Mouse (Mus musculus): ENCODE measurements around the gene Kctd17. TPM values are rescaled to one million over a fixed set of nuclear protein-coding genes. Genes with fewer than 3 reads are reported as not detected.
A peak's percentile ranks its signal among the peaks of the same experiment; 100 is the strongest.

The Kctd17 gene
- polyA plus RNA-seq, 1 experiment from 2014 or later: 48.8 TPM

DNA sequence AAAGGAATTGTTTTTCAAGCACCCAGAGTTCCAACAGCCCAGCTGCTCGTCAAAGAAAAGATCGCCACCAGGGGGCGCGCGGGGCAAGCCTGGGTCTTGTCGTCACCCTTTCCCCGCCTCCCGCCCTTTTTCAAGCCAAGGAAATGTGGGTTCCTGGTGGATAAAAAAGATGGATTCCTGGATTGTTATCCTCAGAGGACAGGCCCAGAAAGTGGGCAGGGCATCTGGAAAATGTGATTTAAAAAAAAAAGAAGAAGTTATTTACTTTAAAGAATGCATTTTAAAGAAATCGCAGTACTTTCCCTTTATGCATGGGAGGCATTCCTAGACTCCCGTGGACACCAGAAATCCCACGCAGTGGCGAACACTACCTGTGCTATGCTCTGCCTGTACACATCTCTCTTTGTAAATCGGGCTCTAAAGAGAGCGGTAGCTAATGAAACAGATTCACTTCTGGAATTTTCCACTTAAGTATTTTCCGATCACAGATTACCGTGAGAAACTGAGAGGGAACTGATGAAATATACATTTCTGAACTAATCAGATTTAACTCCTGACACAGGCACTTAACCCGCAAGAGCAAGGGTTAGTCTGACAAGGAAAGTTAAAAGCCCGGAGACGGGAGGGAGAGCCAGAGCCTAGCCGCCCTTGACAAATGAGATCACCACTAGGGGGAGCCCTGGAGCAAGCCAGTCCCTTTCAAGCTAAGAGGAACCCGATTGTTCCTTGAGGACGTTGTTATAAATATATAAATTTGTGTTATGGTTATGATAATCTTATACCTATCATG is 19.6 kb downstream of the Kctd17 start:
- no peaks in the 10 kb centered on the region for H3K9me3 ChIP-seq (ENCODE audit: control insufficient read depth, low read length)
- H3K27ac ChIP-seq (ENCODE audit: low read depth, low read length): peak overlapping the region; percentile 86; the same call in 1 of the 2 replicates
- under 1% methylated on average over 22 of the region's 22 CpGs for WGBS
- peak overlapping the region; percentile 59; the same call in 1 of the 2 replicates for H3K9ac ChIP-seq (ENCODE audit: low read depth, low read length)
- H3K4me2 ChIP-seq (replicated peaks; ENCODE audit: low read depth, low read length): peak overlapping the region; percentile 63
- H3K4me3 ChIP-seq (ENCODE audit: low read length): peak overlapping the region; percentile 29
- H3K27me3 ChIP-seq (ENCODE audit: control insufficient read depth, insufficient read depth, low read length): no peaks in the 10 kb centered on the region; the same call in 1 of the 2 replicates
- H3K4me1 ChIP-seq (ENCODE audit: control insufficient read depth, insufficient read depth, low read length): no peaks in the 10 kb centered on the region; the same call in 1 of the 2 replicates
- no peaks in the 10 kb centered on the region for H3K36me3 ChIP-seq (ENCODE audit: control insufficient read depth, insufficient read depth, low read length)
- ATAC-seq (ENCODE audit: low FRiP score, low TSS enrichment): peak; percentile 58

DNA sequence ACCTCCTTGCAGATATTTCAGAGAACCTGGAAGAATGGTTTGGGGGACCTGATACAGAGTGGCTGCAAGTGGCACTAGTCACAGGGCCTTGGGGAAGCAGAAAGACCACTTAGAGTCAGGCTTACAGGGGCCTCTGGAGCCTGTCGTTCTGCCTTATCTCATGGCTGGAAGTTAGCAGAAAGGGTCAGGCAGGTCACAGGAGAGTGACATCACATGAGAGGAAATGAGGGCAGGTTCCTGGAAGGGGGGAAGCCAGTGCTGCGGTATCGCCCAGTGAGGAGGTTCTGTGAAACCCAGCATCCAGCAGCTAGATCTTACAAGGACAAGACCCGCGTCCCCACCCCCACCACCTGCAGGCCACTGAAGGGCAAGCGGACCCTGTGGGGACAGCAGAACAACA is 20.8 kb downstream of the Kctd17 start:
- 64% methylated on average over 6 of the region's 6 CpGs for WGBS
- no peaks in the 10 kb centered on the region for H3K4me1 ChIP-seq (ENCODE audit: control insufficient read depth, insufficient read depth, low read length)
- H3K36me3 ChIP-seq (ENCODE audit: control insufficient read depth, insufficient read depth, low read length): no peaks in the 10 kb centered on the region
- 0 out of 2 replicates have a peak overlapping the region, but pooled peaks have one; percentile 2 for H3K9ac ChIP-seq (ENCODE audit: low read depth, low read length)
- H3K9me3 ChIP-seq (ENCODE audit: control insufficient read depth, low read length): no peaks in the 10 kb centered on the region
- ATAC-seq (ENCODE audit: low FRiP score, low TSS enrichment): no peak
- no peak overlapping the region for H3K4me3 ChIP-seq (ENCODE audit: low read length)
- no peak overlapping the region for H3K4me2 ChIP-seq (replicated peaks; ENCODE audit: low read depth, low read length)
- no peak overlapping the region for H3K27ac ChIP-seq (ENCODE audit: low read depth, low read length)
- no peaks in the 10 kb centered on the region for H3K27me3 ChIP-seq (ENCODE audit: control insufficient read depth, insufficient read depth, low read length)

- no peak overlapping the region for H3K4me3 ChIP-seq (ENCODE audit: low read length)
- 53% methylated on average over 7 of the region's 7 CpGs for WGBS
- no peak overlapping the region for H3K27ac ChIP-seq (ENCODE audit: low read depth, low read length)
Measured at GRCm38 (mm10) chr15:78449694-78450418, 21.5 kb downstream of the Kctd17 start.

DNA sequence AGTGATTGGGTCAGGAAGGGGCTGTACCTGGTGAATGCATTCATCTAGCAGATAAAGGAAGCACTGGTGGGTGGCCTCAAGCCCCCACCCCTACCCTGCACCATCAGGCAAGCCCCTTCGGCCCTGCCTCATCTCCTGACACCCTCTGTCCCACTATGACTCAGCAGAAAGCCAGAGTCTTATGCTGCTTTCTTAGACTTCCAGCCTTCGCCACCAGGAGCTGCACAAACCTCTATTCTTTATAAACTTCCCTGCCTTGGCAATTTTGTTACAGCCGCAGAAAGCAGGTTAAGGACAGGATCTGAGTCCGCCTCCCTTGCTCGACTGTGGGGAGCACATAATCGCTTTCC is 22.0 kb downstream of the Kctd17 start:
- 90% methylated on average over 6 of the region's 6 CpGs for WGBS
- no peak overlapping the region for H3K27ac ChIP-seq (ENCODE audit: low read depth, low read length)
- H3K9ac ChIP-seq (ENCODE audit: low read depth, low read length): no peak overlapping the region

More at GRCm38 (mm10) chr15:78449694-78450418, 21.5 kb downstream of the Kctd17 start:
- Histone ChIP-seq H3K36me3 (ENCODE audit: control insufficient read depth, insufficient read depth, low read length) (no peaks in the 10 kb centered on the region), H3K9me3 (ENCODE audit: control insufficient read depth, low read length) (no peaks in the 10 kb centered on the region), H3K27me3 (ENCODE audit: control insufficient read depth, insufficient read depth, low read length) (no peaks in the 10 kb centered on the region), H3K9ac (ENCODE audit: low read depth, low read length) (no peak overlapping the region), H3K4me1 (ENCODE audit: control insufficient read depth, insufficient read depth, low read length) (no peaks in the 10 kb centered on the region), H3K4me2 (replicated peaks; ENCODE audit: low read depth, low read length) (no peak overlapping the region)
- ATAC-seq (ENCODE audit: low FRiP score, low TSS enrichment): no peak

GRCm38 (mm10) chr15:78451201-78451600 is 22.8 kb downstream of the Kctd17 start:
- H3K4me3 ChIP-seq (ENCODE audit: low read length): no peak overlapping the region
- H3K9me3 ChIP-seq (ENCODE audit: control insufficient read depth, low read length): no peaks in the 10 kb centered on the region
- no peak overlapping the region for H3K9ac ChIP-seq (ENCODE audit: low read depth, low read length)
- H3K27me3 ChIP-seq (ENCODE audit: control insufficient read depth, insufficient read depth, low read length): no peaks in the 10 kb centered on the region
- no peak overlapping the region for H3K27ac ChIP-seq (ENCODE audit: low read depth, low read length)
- H3K4me2 ChIP-seq (replicated peaks; ENCODE audit: low read depth, low read length): no peak overlapping the region
- H3K4me1 ChIP-seq (ENCODE audit: control insufficient read depth, insufficient read depth, low read length): no peaks in the 10 kb centered on the region
- no peaks in the 10 kb centered on the region for H3K36me3 ChIP-seq (ENCODE audit: control insufficient read depth, insufficient read depth, low read length)
- 77% methylated on average over 2 of the region's 2 CpGs for WGBS
- no peak for ATAC-seq (ENCODE audit: low FRiP score, low TSS enrichment)

More for the DNA sequence above, 22.0 kb downstream of the Kctd17 start:
- no peaks in the 10 kb centered on the region for H3K27me3 ChIP-seq (ENCODE audit: control insufficient read depth, insufficient read depth, low read length)
- H3K4me3 ChIP-seq (ENCODE audit: low read length): no peak overlapping the region
- ATAC-seq (ENCODE audit: low FRiP score, low TSS enrichment): no peak
- H3K36me3 ChIP-seq (ENCODE audit: control insufficient read depth, insufficient read depth, low read length): no peaks in the 10 kb centered on the region
- no peaks in the 10 kb centered on the region for H3K9me3 ChIP-seq (ENCODE audit: control insufficient read depth, low read length)
- H3K4me1 ChIP-seq (ENCODE audit: control insufficient read depth, insufficient read depth, low read length): no peaks in the 10 kb centered on the region
- no peak overlapping the region for H3K4me2 ChIP-seq (replicated peaks; ENCODE audit: low read depth, low read length)

DNA sequence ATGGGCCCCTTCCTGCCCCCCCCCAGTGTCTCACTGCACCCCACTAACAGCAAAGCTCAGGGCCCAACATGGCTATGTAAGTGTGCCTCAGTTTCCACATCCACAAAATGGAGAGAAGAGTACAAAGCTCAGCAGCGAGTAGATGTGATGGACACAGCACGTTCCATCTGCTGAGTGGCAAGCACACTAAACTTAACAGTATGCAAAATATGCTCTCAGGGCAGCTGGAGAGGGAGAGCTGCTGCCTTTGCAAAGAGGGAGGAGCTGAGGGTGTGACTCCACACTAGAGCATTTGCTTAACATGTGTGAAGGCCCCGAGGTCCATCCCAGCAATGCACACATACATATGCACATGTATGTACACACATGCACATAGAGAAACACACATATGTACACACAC is 24.6 kb downstream of the Kctd17 start:
- no peaks in the 10 kb centered on the region for H3K27me3 ChIP-seq (ENCODE audit: control insufficient read depth, insufficient read depth, low read length)
- 81% methylated on average over 3 of the region's 3 CpGs for WGBS

GRCm38 (mm10) chr15:78455168-78455567 is 26.8 kb downstream of the Kctd17 start:
- WGBS: 76% methylated on average over 4 of the region's 4 CpGs
- no peak for ATAC-seq (ENCODE audit: low FRiP score, low TSS enrichment)

More for the DNA sequence above, 24.6 kb downstream of the Kctd17 start:
- ATAC-seq (ENCODE audit: low FRiP score, low TSS enrichment): no peak
- Histone ChIP-seq H3K9me3 (ENCODE audit: control insufficient read depth, low read length) (no peaks in the 10 kb centered on the region), H3K9ac (ENCODE audit: low read depth, low read length) (no peak overlapping the region), H3K4me2 (replicated peaks; ENCODE audit: low read depth, low read length) (no peak overlapping the region), H3K36me3 (ENCODE audit: control insufficient read depth, insufficient read depth, low read length) (no peaks in the 10 kb centered on the region), H3K4me1 (ENCODE audit: control insufficient read depth, insufficient read depth, low read length) (no peaks in the 10 kb centered on the region), H3K27ac (ENCODE audit: low read depth, low read length) (no peak overlapping the region), H3K4me3 (ENCODE audit: low read length) (no peak overlapping the region)

GRCm38 (mm10) chr15:78456051-78456450 is 27.7 kb downstream of the Kctd17 start:
- Histone ChIP-seq H3K4me2 (replicated peaks; ENCODE audit: low read depth, low read length) (no peak overlapping the region), H3K9ac (ENCODE audit: low read depth, low read length) (no peak overlapping the region), H3K9me3 (ENCODE audit: control insufficient read depth, low read length) (no peaks in the 10 kb centered on the region), H3K4me1 (ENCODE audit: control insufficient read depth, insufficient read depth, low read length) (no peaks in the 10 kb centered on the region), H3K27me3 (ENCODE audit: control insufficient read depth, insufficient read depth, low read length) (no peaks in the 10 kb centered on the region), H3K27ac (ENCODE audit: low read depth, low read length) (no peak overlapping the region), H3K36me3 (ENCODE audit: control insufficient read depth, insufficient read depth, low read length) (no peaks in the 10 kb centered on the region), H3K4me3 (ENCODE audit: low read length) (no peak overlapping the region)
- WGBS: 38% methylated on average over 7 of the region's 7 CpGs
- 0 out of 2 replicates have a peak, but pooled peaks have one; percentile 28 for ATAC-seq (ENCODE audit: low FRiP score, low TSS enrichment)

More at GRCm38 (mm10) chr15:78455168-78455567, 26.8 kb downstream of the Kctd17 start:
- no peak overlapping the region for H3K4me2 ChIP-seq (replicated peaks; ENCODE audit: low read depth, low read length)
- no peaks in the 10 kb centered on the region for H3K27me3 ChIP-seq (ENCODE audit: control insufficient read depth, insufficient read depth, low read length)
- no peak overlapping the region for H3K9ac ChIP-seq (ENCODE audit: low read depth, low read length)
- no peaks in the 10 kb centered on the region for H3K4me1 ChIP-seq (ENCODE audit: control insufficient read depth, insufficient read depth, low read length)
- H3K27ac ChIP-seq (ENCODE audit: low read depth, low read length): no peak overlapping the region
- no peaks in the 10 kb centered on the region for H3K36me3 ChIP-seq (ENCODE audit: control insufficient read depth, insufficient read depth, low read length)
- no peaks in the 10 kb centered on the region for H3K9me3 ChIP-seq (ENCODE audit: control insufficient read depth, low read length)
- no peak overlapping the region for H3K4me3 ChIP-seq (ENCODE audit: low read length)

DNA sequence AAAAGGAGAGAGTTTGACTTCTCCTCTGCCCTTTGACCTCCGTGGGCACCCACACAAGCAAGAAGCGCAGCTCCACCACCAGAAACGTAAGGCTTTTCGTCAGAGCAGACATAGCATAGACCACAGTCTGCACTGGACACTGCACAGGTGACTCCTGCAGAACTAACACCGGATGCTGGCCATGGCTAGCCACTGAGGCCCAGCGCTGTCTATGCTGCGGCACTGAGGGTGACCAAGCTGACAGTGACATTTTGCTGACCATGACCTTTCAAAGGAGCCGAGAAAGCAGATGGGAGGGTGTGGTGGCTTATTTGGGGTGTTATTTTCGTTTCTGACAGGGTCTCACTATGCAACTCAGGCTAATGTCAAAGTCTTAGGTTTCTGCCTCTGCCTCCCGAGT is 28.8 kb downstream of the Kctd17 start:
- no peaks in the 10 kb centered on the region for H3K36me3 ChIP-seq (ENCODE audit: control insufficient read depth, insufficient read depth, low read length)
- no peaks in the 10 kb centered on the region for H3K27me3 ChIP-seq (ENCODE audit: control insufficient read depth, insufficient read depth, low read length)
- no peak overlapping the region for H3K4me3 ChIP-seq (ENCODE audit: low read length)
- no peak for ATAC-seq (ENCODE audit: low FRiP score, low TSS enrichment)
- WGBS: 67% methylated on average over 10 of the region's 10 CpGs
- no peaks in the 10 kb centered on the region for H3K9me3 ChIP-seq (ENCODE audit: control insufficient read depth, low read length)
- no peak overlapping the region for H3K9ac ChIP-seq (ENCODE audit: low read depth, low read length)
- no peaks in the 10 kb centered on the region for H3K4me1 ChIP-seq (ENCODE audit: control insufficient read depth, insufficient read depth, low read length)
- H3K27ac ChIP-seq (ENCODE audit: low read depth, low read length): no peak overlapping the region
- no peak overlapping the region for H3K4me2 ChIP-seq (replicated peaks; ENCODE audit: low read depth, low read length)

All from kidney, embryonic 14.5 days (tissue).